24 mouse cellular contexts compared by ENCODE assay signal in genomic region chr4:44593091-44593490, GRCm38 (mm10).
"Had no signal": no experiment of that assay in that cellular context is flagged by ENCODE, and none has a peak within 500 bp of the region (broad histone marks: within the 10 kb centered on the region; RNA-seq: fewer than 3 reads in every experiment).

No protein-coding gene starts in this region.

- H3K4me2 ChIP-seq: embryonic facial prominence, embryonic 12.5 days; embryonic facial prominence, embryonic 13.5 days; embryonic facial prominence, embryonic 15.5 days; forebrain, embryonic 12.5 days; forebrain, embryonic 13.5 days; forebrain, embryonic 15.5 days; heart, embryonic 11.5 days; heart, embryonic 12.5 days; heart, embryonic 13.5 days had no signal

- H3K36me3 ChIP-seq: embryonic facial prominence, embryonic 10.5 days; embryonic facial prominence, embryonic 12.5 days; embryonic facial prominence, embryonic 13.5 days; embryonic facial prominence, embryonic 15.5 days; forebrain, embryonic 10.5 days; forebrain, embryonic 12.5 days; forebrain, embryonic 15.5 days; heart, embryonic 10.5 days; heart, embryonic 12.5 days; heart, embryonic 13.5 days had no signal

- H3K4me1 ChIP-seq: embryonic facial prominence, embryonic 12.5 days; embryonic facial prominence, embryonic 13.5 days; embryonic facial prominence, embryonic 15.5 days; forebrain, embryonic 12.5 days; forebrain, embryonic 13.5 days; forebrain, embryonic 15.5 days; heart, embryonic 10.5 days; heart, embryonic 12.5 days had no signal

- ATAC-seq: forebrain, embryonic 13.5 days; forebrain, embryonic 14.5 days; forebrain, embryonic 15.5 days; forebrain, postnatal 0 days had no signal

- H3K27ac ChIP-seq: embryonic facial prominence, embryonic 10.5 days; embryonic facial prominence, embryonic 12.5 days; embryonic facial prominence, embryonic 13.5 days; embryonic facial prominence, embryonic 15.5 days; forebrain, embryonic 10.5 days; forebrain, embryonic 12.5 days; forebrain, embryonic 13.5 days; forebrain, embryonic 15.5 days; gastrocnemius, adult 2 months; heart, adult 2 months; heart, embryonic 10.5 days; heart, embryonic 13.5 days had no signal

- DNase-seq: embryo, embryonic 11 days; forebrain, postnatal 0 days; gastrocnemius, adult 2 months; gastrocnemius, postnatal 10 days; gastrocnemius, postnatal 14 days; gastrocnemius, postnatal 25 days; gastrocnemius, postnatal 36 days; heart, adult 11 months; heart, adult 18-20 months; heart, adult 2 months had no signal

- H3K27me3 ChIP-seq: embryonic facial prominence, embryonic 13.5 days; embryonic facial prominence, embryonic 15.5 days; forebrain, embryonic 12.5 days; forebrain, embryonic 13.5 days; forebrain, embryonic 15.5 days had no signal

- H3K9me3 ChIP-seq: embryonic facial prominence, embryonic 10.5 days; embryonic facial prominence, embryonic 12.5 days; embryonic facial prominence, embryonic 15.5 days; forebrain, embryonic 10.5 days; forebrain, embryonic 12.5 days; forebrain, embryonic 13.5 days; forebrain, embryonic 15.5 days; heart, embryonic 10.5 days; heart, embryonic 13.5 days had no signal

- H3K4me3 ChIP-seq: embryonic facial prominence, embryonic 10.5 days; embryonic facial prominence, embryonic 12.5 days; embryonic facial prominence, embryonic 13.5 days; embryonic facial prominence, embryonic 15.5 days; erythroblast, embryonic 14.5 days; forebrain, embryonic 10.5 days; forebrain, embryonic 12.5 days; forebrain, embryonic 13.5 days; forebrain, embryonic 15.5 days; gastrocnemius, adult 2 months; heart, adult 2 months; heart, embryonic 10.5 days; heart, embryonic 12.5 days; heart, embryonic 13.5 days had no signal

- H3K9ac ChIP-seq: embryonic facial prominence, embryonic 12.5 days; embryonic facial prominence, embryonic 13.5 days; embryonic facial prominence, embryonic 15.5 days; forebrain, embryonic 12.5 days; forebrain, embryonic 13.5 days; forebrain, embryonic 15.5 days; forebrain, postnatal 0 days; heart, embryonic 12.5 days; heart, embryonic 13.5 days had no signal
